Mouse (Mus musculus) olfactory bulb, adult 2 months (tissue): ENCODE results near the gene Arhgap35.

ENCODE experiments used
- CTCF ChIP-seq: fragments of 200-500 bp; IDR thresholded peaks from 2 replicates; pipeline ENCODE4 v1.5.1; 2012; ENCODE audit warnings: low read depth, mild to moderate bottlenecking, low read length, moderate library complexity; ENCODE audit not compliant: insufficient read depth
- POLR2A ChIP-seq: fragments of 200-500 bp; IDR thresholded peaks from 2 replicates; pipeline ENCODE4 v1.6.1; 2012; ENCODE audit warnings: mild to moderate bottlenecking, low read depth, low read length, moderate library complexity; ENCODE audit not compliant: insufficient read depth

DNA sequence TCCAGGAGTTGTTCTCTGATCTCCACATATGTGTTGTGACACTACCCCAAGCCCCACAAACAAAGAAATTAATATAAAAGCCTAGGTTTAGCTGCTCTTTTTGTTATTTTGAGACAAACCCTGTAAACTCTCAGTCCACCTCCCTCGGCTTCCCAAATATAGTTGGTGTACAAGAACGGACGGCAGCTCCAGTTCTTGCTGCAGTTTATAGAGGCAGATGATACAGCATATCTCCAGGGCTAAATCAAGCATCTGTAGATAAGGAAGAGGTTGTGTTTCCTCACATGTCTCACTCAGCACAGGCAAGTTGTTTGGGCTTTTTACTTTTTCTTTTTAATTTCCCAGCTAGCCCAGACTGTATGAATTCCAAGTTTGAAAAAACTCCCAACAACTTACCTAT lies 27.1 kb downstream of the Arhgap35 start:
- TF ChIP-seq CTCF, result no peak
- no peak for TF ChIP-seq POLR2A
